Mouse (Mus musculus) small intestine, adult 2 months (tissue): ENCODE data around the gene Foxj2. TPM values are rescaled to one million over a fixed set of nuclear protein-coding genes. Genes with fewer than 3 reads are reported as not detected.

Source experiments
- H3K27ac ChIP-seq: fragments of 200-500 bp; 2 replicates; pipeline ENCODE4 v1.5.1; 2012; ENCODE audit warnings: low read depth, low read length, control low read depth, inconsistent platforms; ENCODE audit not compliant: insufficient read depth
- H3K27me3 ChIP-seq: fragments of 200-500 bp; 2 replicates; pipeline ENCODE4 v1.6.1; 2012; ENCODE audit warnings: mild to moderate bottlenecking, moderate library complexity, low read length, inconsistent platforms; ENCODE audit not compliant: control insufficient read depth, insufficient read depth
- H3K36me3 ChIP-seq: fragments of 200-500 bp; 2 replicates; pipeline ENCODE4 v1.6.1; 2012; ENCODE audit warnings: mild to moderate bottlenecking, low read length, control low read depth, inconsistent platforms; ENCODE audit not compliant: control insufficient read depth, insufficient read depth
- H3K4me1 ChIP-seq: fragments of 200-500 bp; 2 replicates; pipeline ENCODE4 v1.6.1; 2012; ENCODE audit warnings: low read length, inconsistent platforms, mixed read lengths; ENCODE audit not compliant: control insufficient read depth, insufficient read depth, insufficient read length
- H3K4me3 ChIP-seq: fragments of 200-500 bp; 2 replicates; pipeline ENCODE4 v1.5.1; 2012; ENCODE audit warnings: low read depth, mild to moderate bottlenecking, control low read depth, inconsistent platforms, low read length, moderate library complexity
- CTCF ChIP-seq: fragments of 200-500 bp; IDR thresholded peaks from 2 replicates; pipeline ENCODE4 v1.5.1; 2012; ENCODE audit warnings: low read depth, mild to moderate bottlenecking, control low read depth, inconsistent platforms, low read length, moderate library complexity, mixed read lengths; ENCODE audit not compliant: insufficient replicate concordance, insufficient read length; ENCODE audit errors: extremely low read depth
- POLR2A ChIP-seq: fragments of 200-500 bp; IDR thresholded peaks from 2 replicates; pipeline ENCODE4 v1.6.1; 2012; ENCODE audit warnings: low read depth, mild to moderate bottlenecking, control low read depth, inconsistent platforms, low read length, moderate library complexity
- WGBS: fragments of 180-500 bp; shearing (Covaris S2); methylation state at CpG from one replicate; pipeline ENCODE4 v1.1.7; 2018; 5-methylcytosine and 5-hydroxymethylcytosine counted together
- polyA plus RNA-seq: library from polyadenylated mRNA; depleted of rRNA; stranded (reverse); fragments of >200 nt; gene quantifications from 2 replicates; pipeline ENCODE4 v1.2.3, GENCODE M21; 2012; rRNA removed

Foxj2 gene
- 5.9 and 12.3 TPM in 2 replicates for polyA plus RNA-seq

DNA sequence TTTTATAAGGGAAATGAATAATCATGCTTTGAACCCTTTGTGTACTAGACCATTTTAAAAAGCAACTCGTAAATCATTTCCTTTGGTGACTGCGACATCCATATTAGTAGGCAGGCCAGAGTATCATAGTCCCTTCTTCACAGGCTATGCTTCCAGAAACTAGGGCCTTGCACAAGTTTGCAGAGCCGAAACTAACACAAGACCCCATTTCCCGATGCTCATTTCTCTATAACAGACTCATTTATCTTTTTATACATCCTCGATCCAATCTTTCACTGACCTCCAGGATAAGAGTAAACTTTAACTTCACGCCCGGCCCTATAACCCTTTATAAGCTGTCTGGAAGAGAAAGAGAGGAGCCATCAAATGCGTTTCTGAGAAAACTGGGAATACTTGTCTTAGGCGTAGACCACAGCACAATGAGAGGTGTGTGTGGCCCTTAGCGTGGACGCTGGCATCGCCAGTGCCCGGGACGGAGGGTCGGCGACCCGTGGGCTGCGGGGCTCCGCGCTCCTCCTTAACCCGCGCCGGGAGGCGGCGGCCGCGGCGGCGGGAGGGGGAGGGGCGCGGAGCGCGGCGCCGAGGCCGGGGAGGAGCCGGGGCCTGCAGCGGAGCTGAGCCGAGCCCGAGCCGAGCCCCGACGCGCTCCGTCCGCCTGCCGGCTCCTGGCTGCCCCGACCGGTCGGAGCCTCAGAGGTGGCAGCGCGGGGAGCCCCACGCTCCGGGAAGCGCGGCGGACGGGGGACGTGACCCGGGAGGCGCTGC, at the start of gene Foxj2:
Gene Foxj2 (plus strand): TSS at position 609 of the 765 bp plus-strand sequence.
- Histone ChIP-seq H3K27me3 (no peaks in the 10 kb centered on the region), H3K27ac (peak within 1 kb of the TSS; percentile 72), H3K4me3 (peak within 1 kb of the TSS; percentile 96), H3K4me1 (peaks cover 5% of the 10 kb centered on the region; the same call in 1 of the 2 replicates), H3K36me3 (no peaks in the 10 kb centered on the region)
- under 1% methylated on average over 59 of the region's 61 CpGs for WGBS
- TF ChIP-seq POLR2A (no peak; the same call in none of the 2 replicates), CTCF (no peak)

DNA sequence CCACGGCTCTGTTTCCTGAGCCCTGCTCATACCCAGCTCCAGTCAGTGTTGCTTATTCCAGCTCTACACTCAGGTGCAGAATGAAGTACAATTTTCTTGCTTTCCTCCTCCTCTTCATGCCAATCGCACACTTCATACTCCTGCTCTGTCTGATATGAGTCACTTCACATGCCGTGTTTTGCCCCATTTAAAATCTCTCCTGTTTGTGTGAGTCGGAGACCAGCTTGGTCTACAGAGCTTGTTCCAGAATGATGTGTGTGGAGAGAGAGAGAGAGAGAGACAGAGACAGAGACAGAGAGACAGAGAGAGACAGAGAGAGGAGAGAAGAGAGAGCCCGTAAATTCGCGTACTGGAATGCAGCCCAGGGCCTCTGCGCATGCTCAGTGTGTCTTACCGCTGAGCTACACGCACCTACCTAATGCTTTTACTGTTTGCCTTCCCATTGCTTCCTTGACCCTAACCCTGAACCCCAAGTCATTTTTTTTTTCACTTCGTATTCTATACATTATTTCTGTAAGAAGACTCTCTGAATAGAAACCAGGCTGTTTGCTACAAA, 48.9 kb upstream of the Foxj2 start:
- Histone ChIP-seq H3K4me3 (no peak overlapping the region), H3K27ac (no peak overlapping the region), H3K36me3 (no peaks in the 10 kb centered on the region), H3K27me3 (no peaks in the 10 kb centered on the region; the same call in 1 of the 2 replicates), H3K4me1 (no peaks in the 10 kb centered on the region)
- TF ChIP-seq POLR2A (no peak), CTCF (no peak)
- 89% methylated on average over 11 of the region's 11 CpGs for whole genome bisulfite sequencing

DNA sequence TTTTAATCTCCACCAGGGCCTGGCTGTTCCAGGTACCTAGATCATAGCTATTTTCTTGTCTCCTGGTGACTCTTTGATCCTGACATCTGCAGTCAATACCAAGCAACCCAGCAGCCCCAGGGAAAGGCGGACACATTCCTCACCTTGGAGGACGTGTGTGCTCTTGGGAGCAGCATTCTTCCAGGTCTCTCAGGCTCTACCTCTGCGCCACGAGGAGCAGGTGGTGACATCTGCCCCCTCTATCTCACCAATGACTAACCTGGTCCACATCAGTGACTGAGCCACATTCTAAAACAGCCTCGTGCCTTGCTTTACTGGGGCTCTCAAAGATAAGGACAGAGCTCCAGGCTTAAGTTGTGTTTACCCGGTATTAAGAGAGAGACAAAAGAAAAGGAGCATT, 47.0 kb upstream of the Foxj2 start:
- H3K27me3 ChIP-seq = no peaks in the 10 kb centered on the region
- no peak overlapping the region for H3K27ac ChIP-seq
- H3K36me3 ChIP-seq = no peaks in the 10 kb centered on the region
- no peak overlapping the region for H3K4me3 ChIP-seq
- no peaks in the 10 kb centered on the region for H3K4me1 ChIP-seq
- WGBS = 26% methylated on average over 6 of the region's 6 CpGs
- TF ChIP-seq CTCF (no peak), POLR2A (no peak)

DNA sequence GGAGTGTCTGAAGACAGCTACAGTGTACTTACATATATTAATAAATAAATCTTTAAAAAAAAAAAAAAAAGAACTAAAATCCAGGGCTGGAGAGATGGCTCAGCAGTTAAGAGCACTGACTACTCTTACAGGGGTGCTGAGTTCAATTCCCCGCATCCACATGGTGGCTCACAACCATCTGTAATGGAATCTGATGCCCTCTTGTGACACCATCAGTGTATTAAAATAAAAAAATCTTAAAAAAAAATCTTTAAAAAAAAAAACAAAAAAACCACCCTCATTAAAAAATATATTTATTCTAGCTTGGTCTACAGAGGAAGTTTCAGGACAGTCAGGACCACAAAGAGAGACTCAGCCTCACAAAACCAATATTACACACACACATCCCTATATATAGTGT, 45.4 kb upstream of the Foxj2 start:
- TF ChIP-seq CTCF = no peak
- no peak for TF ChIP-seq POLR2A
- no peaks in the 10 kb centered on the region for H3K4me1 ChIP-seq
- no peaks in the 10 kb centered on the region for H3K27me3 ChIP-seq
- no peak overlapping the region for H3K27ac ChIP-seq
- no peak overlapping the region for H3K4me3 ChIP-seq
- H3K36me3 ChIP-seq = no peaks in the 10 kb centered on the region
- 94% methylated on average over 1 of the region's 1 CpGs for WGBS

DNA sequence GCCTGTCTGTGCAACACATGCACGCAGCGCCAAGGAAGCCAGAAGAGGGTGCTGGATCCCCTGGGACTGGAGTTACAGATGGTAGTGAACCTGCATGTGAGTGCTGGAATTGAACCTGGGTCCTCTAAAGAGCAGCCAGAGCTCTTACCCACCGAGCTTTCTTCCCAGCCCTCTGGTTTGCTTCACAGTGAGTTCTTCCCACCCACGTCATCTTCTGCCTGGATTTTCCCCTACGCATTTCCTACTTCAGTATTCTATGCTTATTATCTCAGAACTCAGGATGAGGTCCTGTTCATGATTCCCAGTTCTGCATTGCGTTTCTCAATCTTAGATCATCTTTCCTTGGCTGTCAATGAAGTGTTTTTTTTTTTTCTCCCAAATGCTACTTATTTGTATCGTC, 43.7 kb upstream of the Foxj2 start:
- Histone ChIP-seq H3K27ac (no peak overlapping the region), H3K4me1 (no peaks in the 10 kb centered on the region), H3K36me3 (no peaks in the 10 kb centered on the region), H3K4me3 (no peak overlapping the region), H3K27me3 (no peaks in the 10 kb centered on the region)
- WGBS = 91% methylated on average over 7 of the region's 7 CpGs
- TF ChIP-seq CTCF (no peak), POLR2A (no peak)

DNA sequence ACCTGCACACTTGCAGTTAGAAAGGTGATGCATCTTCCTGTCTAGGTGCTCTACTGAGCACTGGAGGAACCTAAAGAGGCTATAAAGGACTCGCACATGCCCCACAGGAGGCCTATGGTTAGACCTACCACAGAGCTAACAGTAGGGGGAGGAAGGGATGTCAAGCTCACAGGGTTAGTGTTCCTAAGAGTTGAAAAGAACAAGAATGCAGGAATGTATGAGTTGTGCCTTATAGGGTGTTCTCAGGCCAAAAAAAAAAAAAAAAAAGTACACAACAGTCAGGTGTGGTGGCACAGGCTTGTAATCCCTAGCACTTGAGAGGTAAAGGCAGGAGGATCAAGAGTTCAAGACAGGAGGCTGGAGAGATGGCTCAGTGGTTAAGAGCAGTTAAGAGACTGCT, 39.8 kb upstream of the Foxj2 start:
- H3K4me1 ChIP-seq = no peaks in the 10 kb centered on the region
- no peaks in the 10 kb centered on the region for H3K36me3 ChIP-seq
- H3K27me3 ChIP-seq = no peaks in the 10 kb centered on the region
- 65% methylated on average over 1 of the region's 1 CpGs for WGBS
- no peak overlapping the region for H3K4me3 ChIP-seq
- no peak for TF ChIP-seq POLR2A
- TF ChIP-seq CTCF = no peak
- no peak overlapping the region for H3K27ac ChIP-seq

DNA sequence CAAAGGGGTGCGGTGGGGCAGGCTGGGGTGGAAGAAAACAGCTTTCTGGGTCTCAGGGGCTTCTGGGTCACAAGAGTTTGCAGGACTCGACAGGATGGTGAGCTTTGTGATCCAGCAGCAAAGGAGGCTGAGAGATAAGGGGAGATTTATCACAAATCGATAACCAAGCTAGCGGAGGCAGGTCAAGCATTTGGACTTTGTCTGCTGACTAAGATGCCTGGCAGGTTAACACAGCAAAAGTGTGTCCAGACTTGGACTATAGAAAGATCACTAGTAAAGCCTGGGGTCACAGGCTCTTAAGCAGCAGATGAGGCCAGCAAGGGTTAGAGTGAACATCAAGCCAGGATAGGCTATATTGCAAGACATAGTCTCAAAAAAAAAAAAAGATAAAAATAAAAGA, 38.5 kb upstream of the Foxj2 start:
- H3K4me1 ChIP-seq = no peaks in the 10 kb centered on the region
- H3K27me3 ChIP-seq = no peaks in the 10 kb centered on the region
- H3K27ac ChIP-seq = no peak overlapping the region
- TF ChIP-seq CTCF = no peak
- no peak for TF ChIP-seq POLR2A
- 22% methylated on average over 4 of the region's 4 CpGs for WGBS
- H3K4me3 ChIP-seq = no peak overlapping the region
- no peaks in the 10 kb centered on the region for H3K36me3 ChIP-seq
